Mouse (Mus musculus) left cerebral cortex, postnatal 4 days (tissue): ENCODE results near the gene Paqr7. TPM values are rescaled to one million over a fixed set of nuclear protein-coding genes. Genes with fewer than 3 reads are reported as not detected.
A peak's percentile ranks its signal among the peaks of the same experiment; 100 is the strongest.
"Not testable (repeated sequence)": the region's sequence is repeated elsewhere in the genome, so short reads cannot be mapped to it uniquely, and the experiment has no call there.

Experiments
- DNase-seq: peaks from one replicate; pipeline ENCODE4 v3.0.0-alpha.2; 2022
- intact Hi-C: fragments of 180-260 bp; cut with DNase I; formaldehyde crosslinking; loops from one replicate; pipeline ENCODE4 v1.15.1; 2025
- total RNA-seq, 2 experiments: library from RNA; stranded (reverse); gene quantifications; 2 replicates each; pipeline ENCODE4 v1.2.3; 2021

Gene Paqr7
- total RNA-seq, 2 experiments from 2014 or later = 30.7 to 31.7 TPM

DNA sequence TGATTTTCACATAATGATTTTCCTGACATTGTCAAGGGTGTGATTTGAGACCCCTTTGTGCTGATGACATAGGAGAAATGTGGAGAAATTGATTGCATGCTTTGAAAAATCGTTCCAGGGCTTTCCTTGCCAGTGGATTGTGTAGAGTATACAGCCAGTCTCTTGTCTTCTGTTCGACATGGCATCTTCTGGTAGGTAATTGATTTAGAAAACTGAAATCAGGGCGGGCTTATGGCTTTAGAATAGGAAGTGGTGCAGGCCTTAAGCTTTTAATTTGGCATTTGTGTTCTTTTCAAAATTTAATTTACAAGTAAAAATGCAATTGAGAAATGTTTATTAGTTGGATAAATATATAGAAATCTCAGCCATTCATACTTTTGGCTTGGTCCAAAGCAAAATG is 26.5 kb upstream of the Paqr7 start:
- intact Hi-C loops = loop anchor here (2.0 kb wide), 1 partner anchor 73 kb away; the partner anchor contains the start of gene Pafah2

DNA sequence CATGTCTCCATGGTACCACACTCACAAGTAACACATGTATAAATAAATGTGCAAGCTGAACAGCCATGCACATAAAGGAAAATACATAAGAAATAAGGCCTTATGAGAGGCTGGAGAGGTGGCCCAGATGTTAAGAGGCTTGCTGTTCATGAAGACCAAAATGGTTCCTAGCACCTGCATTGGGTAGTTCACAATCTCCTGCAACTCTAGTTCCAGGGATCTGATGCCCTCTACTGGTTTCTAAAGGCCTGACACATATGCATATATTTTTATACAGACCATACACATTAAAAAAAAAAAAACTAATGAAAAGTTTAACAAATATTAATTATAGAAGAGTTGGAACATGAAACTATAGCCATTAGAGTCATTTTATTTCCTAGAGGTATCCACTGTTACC is 25.0 kb upstream of the Paqr7 start:
- intact Hi-C loops = no loop called here
- DNase-seq = no peak

More for the DNA sequence above, 26.5 kb upstream of the Paqr7 start:
- DNase-seq = no peak

DNA sequence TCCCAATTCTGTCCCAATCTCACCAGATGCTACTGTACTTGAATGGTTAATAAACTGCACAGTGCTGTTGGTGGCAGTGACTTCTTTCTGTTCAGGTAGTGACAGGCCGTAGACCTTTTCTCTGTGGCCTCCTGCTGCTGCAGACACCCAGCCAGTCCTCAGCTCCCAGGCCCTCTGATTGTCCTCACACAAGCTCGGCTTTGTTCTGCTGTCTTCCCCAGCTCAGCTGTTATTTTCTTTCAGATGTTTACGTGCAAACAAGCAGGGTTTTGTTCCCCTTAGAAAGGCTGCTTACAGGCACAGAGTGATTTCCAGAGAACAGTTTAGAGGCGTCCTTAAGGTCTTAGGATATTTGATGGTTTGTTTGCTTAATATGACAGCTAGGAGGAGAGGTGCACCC is 22.7 kb upstream of the Paqr7 start:
- DNase-seq = no peak
- intact Hi-C loops = no loop called here

DNA sequence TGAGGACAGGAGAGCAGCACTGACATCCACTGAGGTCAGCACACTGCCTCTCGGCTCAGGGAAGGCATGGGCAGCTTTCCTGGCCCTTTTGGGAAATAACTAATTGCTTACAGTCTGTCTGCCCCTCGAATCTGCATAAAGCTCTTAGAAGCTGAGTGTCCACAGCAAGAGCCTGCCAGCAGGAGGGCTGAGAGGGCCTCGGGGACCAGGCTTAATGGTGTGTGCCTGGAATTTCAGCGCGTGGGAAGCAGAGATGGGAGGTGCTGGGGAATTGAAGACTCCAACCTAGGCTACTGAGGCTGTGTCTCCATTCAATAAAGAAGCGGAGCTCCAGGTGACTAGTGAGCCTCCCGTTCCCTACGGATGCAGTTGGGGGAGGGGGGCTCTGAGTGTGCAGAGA is 22.3 kb upstream of the Paqr7 start:
- DNase-seq = no peak
- intact Hi-C loops = no loop called here

DNA sequence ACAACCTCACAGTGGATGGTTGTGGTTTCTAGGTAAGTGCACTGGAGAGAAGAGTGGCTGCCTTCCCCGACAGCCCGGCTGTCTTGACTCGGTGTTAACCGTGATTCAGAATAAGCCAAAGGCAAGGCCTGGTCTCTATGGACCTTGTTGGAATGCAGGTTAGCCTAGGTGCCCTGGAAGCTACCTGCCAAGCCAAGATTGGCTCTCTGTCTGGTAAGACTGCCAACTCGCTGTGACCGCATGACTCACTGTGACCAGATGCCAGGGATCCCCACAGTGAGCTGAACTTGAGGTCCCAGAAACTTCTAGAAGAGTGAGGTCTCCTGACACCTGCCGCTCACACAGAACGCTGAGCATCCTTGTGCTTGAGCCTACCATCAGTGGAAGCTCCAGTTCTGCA is 19.6 kb upstream of the Paqr7 start:
- no peak for DNase-seq
- intact Hi-C loops = no loop called here

DNA sequence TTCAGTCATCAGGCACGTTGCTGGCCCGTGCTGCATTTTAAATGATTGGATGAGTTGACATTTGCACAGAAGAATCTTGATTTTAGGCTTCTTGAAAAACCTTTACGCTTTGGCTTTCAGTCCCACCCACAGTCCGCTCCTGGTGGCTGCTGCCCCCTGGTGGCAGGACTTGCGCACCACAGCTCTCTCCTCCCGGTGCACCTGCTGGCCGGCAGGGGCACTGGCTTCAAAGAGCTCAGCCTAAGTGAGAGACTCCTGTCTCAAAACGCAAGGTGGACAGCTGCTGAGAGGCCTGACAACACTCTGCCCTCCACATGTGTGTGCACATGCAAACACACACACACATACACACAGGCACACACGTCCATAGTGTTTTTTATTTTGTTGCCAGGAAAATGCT is 18.5 kb upstream of the Paqr7 start:
- peak; percentile 93 for DNase-seq
- intact Hi-C loops = loop anchor here (2.0 kb wide), 1 partner anchor 81 kb away; the partner anchor contains the start of gene Pafah2

DNA sequence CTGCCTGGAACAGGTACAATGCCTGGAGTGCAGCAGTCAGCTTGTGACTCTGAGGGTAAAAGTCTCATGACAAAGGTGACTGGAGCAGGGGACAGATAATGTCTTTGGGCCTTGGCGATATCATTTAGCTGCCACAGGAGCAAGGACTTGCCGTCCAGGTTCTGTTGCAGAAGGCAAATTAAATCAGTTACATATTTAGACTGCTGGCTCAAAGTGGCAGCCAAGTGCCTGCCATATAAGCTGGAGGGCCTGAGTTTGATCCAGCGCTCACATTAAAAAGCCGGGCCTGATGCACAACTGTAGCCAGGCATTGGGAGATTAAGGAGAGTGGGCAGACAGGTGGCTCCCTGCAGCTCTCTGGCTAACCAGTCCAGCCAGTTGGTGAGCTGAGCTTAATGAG is 16.7 kb upstream of the Paqr7 start:
- no peak for DNase-seq
- intact Hi-C loops = loop anchor here (2.0 kb wide), 1 partner anchor 83 kb away; the partner anchor contains the start of gene Pafah2

DNA sequence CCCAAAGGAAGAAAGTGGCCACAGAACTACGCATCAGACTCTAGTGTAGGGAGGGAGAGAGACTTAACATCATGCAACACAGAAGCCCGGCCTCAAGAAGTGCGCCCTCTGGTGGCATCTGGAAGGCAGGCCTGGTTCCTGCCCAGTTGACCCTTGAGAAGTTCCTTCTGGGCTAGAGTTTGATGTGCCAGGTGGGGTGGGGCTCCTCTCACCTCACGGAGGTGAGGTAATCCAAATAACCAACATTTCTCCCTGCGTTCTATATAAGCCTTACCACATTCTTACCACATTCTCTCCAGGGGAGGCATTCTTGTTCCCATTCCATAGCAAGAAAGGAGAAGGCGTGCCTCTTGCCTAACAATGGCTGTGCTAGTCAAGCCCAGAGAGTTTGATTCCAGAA is 15.6 kb upstream of the Paqr7 start:
- peak; percentile 77 for DNase-seq
- intact Hi-C loops = no loop called here

DNA sequence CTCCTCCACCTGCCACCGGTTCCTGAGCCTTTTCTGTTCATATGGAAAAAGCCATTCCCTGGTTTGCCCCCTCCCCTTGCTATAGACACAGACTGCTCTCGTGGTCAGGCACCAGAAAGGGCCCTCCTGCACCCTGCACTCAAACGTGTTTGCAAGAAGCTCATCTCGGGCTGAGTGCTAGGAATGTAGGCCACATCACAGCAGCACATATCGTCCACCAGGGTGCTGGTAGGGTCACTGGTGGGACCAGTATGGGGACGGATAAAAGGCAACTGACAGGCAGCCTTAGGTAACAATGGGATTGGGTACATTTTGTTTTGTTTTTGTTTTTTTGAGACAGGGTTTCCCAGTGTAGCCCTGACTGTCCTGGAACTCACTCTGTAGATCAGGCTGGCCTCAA is 15.2 kb upstream of the Paqr7 start:
- intact Hi-C loops = no loop called here
- DNase-seq = no peak

DNA sequence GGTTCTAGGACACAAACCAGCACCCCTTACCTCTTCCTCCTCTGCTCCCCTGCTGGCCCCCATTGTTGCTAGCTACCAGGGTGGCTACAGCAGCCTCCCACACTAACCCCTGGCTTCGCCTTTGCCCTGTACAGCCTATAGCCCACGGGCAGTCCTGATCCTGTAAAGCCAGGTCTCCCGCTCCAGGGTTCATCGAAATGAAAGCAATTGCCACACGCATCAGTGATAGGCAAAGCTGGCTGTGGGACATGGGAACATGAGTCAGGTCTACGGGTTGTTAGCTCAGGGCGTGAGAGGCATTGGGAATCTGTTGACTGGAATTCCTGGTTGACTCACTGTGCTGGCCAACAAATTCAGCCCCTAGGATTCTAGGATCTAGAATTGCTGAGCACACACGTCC is 14.1 kb upstream of the Paqr7 start:
- DNase-seq = no peak
- intact Hi-C loops = no loop called here

DNA sequence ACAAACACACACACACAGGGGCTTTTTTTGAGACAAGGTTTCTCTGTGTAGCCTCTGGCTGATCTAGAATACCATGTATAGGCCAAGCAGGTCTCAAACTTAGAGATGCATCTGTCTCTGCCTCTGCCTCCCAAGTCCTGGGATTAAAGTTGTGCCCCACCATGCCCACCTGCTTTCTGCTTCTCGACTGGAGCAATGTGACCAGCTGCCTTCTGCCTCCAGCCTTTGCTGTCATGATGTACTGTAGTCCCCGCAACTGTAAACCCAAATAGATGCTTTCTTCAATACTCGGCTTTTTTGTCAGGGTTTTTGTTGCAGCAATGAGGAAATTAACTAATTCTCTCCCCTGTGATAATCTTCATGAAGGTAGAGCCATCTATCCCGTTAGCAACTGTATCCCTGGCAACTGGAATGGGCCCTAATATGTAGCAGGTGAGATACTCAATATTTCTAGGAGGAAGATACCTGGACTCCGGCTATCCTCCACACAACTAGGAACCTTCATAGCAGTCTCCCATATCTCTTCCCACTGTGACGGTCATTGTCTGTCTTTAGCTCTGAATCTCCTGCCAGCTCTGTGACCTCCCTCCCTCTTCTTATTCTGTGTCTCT is 13.3 kb upstream of the Paqr7 start:
- no peak for DNase-seq
- intact Hi-C loops = no loop called here

DNA sequence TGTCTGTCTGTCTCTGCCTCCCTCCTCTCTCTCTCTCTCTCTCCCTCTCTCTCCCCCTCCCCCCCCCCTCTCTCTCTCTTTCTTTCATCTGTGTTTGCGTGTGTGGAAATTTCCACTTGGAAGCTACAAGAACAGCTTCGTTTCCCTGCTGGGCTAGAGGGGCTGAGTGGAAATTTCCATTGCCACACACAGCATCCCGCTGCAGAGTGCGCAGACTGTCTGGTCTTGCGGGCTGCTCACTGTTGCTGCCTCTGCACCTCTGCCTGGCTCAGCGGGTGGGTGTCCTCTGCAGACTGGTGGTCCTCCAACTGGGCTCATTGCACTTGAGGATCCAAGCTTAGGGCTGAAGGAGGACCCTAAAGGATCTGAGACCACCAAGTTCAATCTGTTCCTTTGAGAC is 12.8 kb upstream of the Paqr7 start:
- intact Hi-C loops = no loop called here
- DNase-seq = no peak

DNA sequence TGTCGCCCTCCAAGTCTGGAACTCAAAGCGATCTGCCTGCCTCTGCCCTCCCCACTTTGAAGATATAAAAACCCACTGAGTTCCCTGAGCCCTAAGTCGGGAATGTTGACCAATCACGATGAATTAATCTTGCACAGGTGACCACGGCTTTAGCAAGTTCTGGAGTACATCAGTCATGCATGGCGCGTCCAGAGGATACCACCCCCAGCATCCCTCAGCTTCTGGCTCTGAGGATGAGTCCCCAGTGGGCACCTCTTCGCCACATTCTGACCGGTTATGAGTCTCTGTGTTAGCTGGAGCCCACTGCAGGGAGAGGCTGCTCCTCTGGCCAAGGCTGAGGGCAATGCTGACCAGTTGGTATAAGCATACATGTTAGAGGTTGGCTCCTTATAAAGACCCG is 12.3 kb upstream of the Paqr7 start:
- intact Hi-C loops = no loop called here
- no peak for DNase-seq

DNA sequence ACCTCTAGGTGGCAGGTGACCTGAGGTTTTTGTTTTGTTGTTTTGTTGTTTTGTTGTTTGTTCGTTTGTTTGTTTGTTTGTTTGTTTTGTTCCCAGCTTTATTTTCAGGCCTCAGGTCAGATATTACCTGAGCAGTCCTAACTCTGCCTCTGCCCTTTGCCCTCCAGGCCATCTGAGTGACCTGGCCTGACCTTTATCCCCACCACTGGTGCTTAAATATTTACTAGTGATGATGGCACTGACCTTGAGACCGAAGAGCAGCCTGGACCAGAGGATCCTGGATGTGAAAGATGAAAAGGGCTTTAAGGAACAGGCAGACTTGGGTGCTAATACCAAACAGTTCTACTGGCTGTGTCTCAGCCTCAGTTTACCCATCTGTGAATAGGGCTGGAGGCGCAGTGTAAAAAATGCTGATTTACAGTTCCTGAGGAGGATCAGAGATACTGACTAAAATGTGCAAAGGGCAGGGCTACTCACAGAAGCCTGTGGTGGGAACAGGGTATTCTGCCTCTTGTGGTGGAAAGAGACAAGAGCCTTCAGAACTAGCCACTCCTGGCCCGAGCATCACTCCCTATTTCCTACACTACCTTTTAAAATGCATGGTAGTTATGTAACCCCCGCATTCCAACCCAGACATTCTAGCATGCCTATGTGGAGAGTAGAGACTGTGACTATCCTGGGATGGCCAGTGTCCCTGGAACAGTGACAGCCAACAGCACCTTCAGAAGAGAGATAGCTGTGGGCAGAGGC is 11.2 kb upstream of the Paqr7 start:
- no peak for DNase-seq
- intact Hi-C loops = no loop called here

DNA sequence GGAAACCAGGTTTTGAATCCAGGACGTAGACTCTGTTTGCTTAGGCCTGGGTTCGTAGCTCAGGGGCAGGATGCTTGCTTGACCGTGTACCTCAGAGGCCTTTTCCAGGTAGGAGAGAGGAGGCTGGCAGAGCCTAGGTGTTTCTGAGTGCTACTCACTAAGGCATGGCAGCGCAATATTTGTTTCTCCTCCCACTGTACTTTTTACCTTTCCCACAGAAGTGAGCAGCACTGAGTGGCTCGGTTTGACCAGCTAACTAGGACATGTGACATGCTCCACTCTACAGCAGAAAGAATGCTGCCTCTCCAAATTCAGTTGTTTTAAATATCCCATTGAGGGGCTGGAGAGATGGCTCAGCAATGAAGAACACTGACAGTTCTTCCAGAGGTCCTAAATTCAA is 8.3 kb upstream of the Paqr7 start:
- no peak for DNase-seq
- intact Hi-C loops = no loop called here

DNA sequence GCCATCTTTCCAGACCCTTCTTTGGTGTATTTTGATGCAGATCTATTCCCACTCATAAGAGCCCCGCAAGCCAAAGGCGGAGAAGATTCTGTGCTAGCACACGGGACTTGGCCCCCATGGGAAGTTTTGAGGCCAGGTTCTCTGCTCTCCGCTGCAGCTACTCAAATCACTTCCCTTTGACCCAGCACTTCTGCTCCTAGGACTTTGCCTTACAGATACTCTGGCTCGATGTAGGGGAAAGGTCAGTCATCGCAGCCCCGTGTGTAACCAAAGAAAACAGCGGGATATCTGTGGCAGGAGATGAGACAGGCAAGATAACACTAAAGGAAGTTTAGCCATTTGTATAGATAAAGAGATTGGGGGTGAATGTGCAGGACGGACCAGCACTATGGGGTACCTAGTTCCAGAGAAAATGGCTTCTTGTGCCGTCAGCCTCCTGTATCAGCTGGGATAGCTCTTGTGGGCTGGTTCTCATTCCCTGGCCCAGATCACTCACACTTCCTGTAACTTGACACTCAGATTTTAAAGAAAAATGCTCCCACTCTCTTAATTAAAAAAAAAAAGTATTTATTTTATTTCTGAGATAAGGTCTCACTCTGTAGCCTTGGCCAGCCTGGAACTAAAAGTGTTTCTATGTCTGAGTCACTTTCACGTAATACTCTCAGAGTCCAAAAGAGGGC is 6.4 kb upstream of the Paqr7 start:
- DNase-seq = no peak
- intact Hi-C loops = no loop called here

DNA sequence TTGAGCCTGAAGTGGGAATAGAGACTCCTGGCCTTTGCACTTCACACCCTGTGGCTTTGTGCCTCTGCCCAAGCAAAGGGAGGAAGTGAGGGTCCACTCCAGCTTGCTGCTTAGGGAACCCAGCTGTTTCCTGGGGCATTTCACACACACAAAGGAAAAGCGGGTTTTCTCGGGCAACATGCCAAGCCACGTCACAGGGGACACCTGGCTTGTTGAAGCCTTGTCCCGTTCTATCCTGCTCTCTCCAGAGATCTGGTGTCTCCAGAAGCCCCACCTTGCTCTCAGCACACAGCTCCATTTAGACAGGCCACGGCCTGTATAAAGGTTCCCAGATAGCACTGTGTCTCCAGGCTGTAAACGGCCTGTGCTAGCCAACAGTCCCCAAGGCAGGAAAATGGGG is 4.8 kb upstream of the Paqr7 start:
- intact Hi-C loops = no loop called here
- no peak for DNase-seq

DNA sequence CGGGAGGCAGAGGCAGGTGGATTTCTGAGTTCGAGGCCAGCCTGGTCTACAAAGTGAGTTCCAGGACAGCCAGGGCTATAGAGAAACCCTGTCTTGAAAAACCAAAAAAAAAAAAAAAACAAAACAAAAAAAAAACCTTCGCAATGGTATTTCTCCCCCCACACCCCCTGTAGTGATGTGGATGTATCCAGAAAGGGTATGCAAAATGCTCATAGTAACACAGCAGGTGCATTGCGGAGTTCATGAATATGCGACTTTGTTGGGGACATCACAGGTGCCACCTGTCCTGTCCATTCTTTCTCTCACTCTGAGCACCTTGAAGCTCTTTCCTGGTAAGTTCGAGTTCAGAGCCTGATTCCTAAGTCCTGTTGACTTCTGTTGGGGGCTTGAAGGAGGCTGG is 2.3 kb upstream of the Paqr7 start:
- intact Hi-C loops, DNase-seq: not testable (repeated sequence)

DNA sequence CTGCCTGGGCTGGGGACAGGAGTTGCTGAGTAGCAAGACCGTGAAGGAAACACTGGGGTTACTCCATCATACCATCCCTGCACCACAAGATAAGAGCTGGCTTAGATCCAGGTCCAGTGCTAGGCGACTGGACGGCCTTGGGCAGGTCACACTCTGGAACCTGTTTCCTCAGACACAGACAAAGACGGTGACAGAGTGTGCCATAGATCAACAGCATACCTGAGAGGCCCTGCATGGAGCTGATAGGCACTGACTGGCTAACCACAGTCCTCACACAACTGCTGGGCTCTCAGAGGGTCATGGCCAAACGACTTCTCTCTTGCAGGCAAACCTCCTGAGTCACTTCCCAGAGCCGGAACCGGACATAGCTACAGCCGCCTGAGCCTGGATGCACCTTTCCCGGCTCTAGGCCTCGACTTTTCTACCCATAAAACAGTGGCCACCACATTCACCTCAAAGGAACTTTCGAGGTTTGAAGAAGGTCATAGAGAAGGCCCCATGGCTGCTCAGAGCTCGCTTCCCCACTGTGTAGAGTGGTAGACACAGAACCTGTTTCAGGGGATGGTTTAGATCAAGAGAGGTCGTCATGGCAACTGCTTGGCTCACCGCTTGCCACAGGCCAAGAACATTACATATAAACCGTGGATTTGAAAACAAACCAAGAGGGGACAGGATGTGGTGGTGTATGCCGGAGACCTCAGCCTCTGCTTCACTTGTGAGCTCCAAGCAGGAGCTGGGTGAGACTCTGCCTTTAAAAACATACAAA is 1.5 kb upstream of the Paqr7 start:
- intact Hi-C loops = no loop called here

DNA sequence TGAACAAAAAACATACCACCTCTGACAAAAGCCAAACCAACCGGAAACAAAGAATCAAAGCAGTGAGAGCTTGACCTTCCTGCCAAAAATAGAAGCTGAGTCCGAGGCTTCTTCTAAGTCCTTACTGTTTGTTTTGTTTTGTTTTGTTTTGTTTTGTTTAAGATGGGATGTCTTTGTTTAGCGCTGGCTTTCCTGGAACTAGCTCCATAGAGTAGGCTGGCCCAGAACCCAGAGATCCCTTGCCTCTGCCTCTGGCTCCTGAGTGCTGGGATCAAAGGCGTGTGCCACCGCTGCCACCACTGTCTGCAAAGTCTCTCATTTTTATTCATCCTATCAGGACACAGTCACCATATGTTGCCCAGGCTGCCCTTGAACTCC is 962 bp upstream of the Paqr7 start:
- intact Hi-C loops = no loop called here
- no peak for DNase-seq

More for the DNA sequence above, 1.5 kb upstream of the Paqr7 start:
- DNase-seq = no peak

DNA sequence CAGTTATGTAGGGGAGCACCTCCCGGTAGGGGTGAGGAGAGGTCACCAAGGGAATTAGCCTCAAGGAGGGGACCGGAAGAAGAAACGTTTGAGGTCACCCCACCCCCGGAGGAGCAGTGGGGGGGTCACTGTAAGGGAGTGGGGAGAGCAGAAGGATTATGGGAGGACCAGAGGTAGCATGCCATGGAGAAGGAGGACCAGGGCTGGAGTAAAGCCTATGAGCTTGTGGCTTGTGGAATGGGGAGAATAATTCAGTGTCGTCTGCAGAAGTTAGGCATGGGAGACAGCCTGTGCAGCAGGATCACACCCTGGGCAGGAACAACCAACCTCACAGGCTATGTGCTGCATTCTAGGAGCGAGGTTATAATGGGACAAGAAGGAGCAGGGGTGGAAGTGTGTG is 726 bp downstream of the Paqr7 start:
- intact Hi-C loops = no loop called here
- DNase-seq = no peak
